Mouse (Mus musculus): ENCODE results near the gene Zdhhc12.
"Not testable (repeated sequence)": the region's sequence is repeated elsewhere in the genome, so short reads cannot be mapped to it uniquely, and the experiment has no call there.

DNA sequence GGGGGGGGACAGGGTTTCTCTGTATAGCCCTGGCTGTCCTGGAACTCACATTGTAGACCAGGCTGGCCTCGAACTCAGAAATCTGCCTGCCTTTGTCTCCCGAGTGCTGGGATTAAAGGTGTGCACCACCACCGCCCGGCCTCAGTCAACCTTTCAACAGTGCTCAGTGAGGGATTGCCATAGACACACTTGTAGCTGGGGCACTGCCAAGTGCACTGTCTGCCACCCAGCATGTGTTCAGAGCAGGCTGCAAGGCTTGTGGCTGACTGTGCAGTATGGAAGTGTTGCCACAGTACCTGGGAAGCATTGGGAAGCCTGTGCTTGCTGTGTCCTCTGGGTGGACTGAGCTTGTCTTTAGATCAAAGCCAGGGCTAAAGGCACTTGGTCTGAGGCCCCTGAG, 46.6 kb upstream of the Zdhhc12 start:
- TF ChIP-seq CTCF (IDR thresholded peaks at IDR 0.05; ENCODE audit: control insufficient read depth, insufficient read depth, insufficient read length); FOSL1 (IDR thresholded peaks at IDR 0.05; ENCODE audit: insufficient read depth, low read length, poor library complexity, severe bottlenecking); USF1 (IDR thresholded peaks at IDR 0.05; ENCODE audit: low read depth): not testable (repeated sequence)
